ENCODE assay signal across 1 mouse cellular context in genomic region chr11:76027139-76028071, GRCm38 (mm10).
TF ChIP-seq lines count a peak whose summit lies in the region.

TSS of gene Rflnb (minus strand) at chr11:76027782.

TF ChIP-seq in CH12.LX, 34 proteins besides CTCF, POLR2A, EP300 and RAD21 (continued from another document):
- no peak for TF ChIP-seq HCFC1 (IDR thresholded peaks at IDR 0.05; ENCODE audit: low read depth, low read length)
- TF ChIP-seq NELFE (IDR thresholded peaks at IDR 0.05; ENCODE audit: low read depth, low read length) = 0 out of 2 replicates have a peak, but pooled peaks have one; percentile 30
- 0 out of 2 replicates have a peak, but pooled peaks have one; percentile 14 for TF ChIP-seq KAT2A (IDR thresholded peaks at IDR 0.05; ENCODE audit: insufficient replicate concordance, low read length)
- TF ChIP-seq MEF2A (IDR thresholded peaks at IDR 0.05; ENCODE audit: borderline replicate concordance, low read depth, low read length) = 0 out of 2 replicates have a peak, but pooled peaks have one; percentile 25
